Mouse (Mus musculus): ENCODE data around the gene Hmcn1.

The Hmcn1 gene

DNA sequence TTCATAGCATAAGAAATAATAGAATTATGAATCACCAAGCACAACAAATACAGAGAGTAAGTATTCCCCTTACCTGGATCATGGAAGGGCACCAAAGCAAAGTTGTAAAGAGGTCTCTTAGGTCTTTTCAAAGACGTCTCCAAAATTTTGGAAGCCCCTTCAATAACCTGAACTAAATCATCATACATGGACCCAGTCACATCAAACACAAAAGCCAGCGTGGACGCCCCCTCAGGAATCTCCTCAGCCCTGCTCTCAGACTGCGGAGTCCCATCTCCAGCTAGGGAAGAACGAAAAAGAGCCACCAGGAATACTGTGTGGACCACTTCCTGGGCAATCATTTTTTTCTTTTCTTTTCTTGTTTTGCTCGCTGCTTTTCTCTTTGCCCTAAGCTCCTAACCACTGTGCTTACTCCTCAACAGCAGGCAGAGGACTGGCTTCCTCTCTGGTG is 499 bp downstream of the Hmcn1 start:
- DNase-seq (ENCODE audit: low spot score): no peak

DNA sequence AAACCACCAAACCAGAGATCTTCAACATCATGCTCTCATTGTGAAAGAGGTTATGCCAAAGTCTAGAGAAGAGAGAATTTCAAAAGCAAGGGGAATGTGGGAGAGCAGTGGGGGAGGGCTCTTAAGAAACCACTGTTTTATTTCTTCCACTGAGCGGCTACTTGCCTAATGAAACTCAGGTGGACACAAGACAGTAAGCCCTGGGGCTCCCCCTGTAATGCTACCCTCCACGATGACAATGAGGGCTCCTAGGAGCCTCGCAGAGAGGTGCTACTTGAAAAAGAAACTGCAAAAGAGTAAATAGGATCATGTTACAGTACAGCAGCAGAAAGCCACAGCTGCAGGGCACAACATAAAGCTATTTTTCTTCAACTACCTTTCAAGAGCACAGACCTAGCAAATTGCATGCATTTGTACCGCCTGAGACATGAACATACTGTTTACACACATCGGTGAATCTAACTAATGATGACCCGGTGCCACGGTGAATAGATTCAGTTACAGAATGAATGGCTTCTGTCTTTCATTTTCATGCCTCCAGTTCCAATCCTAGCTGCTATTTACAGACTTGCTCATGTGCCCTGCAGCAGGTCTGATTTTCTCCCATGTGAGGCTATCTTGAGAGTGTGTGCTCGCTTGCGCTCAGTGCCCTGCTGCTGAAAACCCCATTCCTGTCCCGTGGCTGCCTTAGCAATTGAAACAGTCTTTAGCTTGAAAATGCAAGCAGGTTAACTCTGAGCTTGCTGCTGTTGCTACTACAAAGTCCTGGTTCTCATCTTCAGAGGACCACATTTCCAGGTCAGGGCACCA is 1.3 kb downstream of the Hmcn1 start:
- no peak for DNase-seq (ENCODE audit: low spot score)

DNA sequence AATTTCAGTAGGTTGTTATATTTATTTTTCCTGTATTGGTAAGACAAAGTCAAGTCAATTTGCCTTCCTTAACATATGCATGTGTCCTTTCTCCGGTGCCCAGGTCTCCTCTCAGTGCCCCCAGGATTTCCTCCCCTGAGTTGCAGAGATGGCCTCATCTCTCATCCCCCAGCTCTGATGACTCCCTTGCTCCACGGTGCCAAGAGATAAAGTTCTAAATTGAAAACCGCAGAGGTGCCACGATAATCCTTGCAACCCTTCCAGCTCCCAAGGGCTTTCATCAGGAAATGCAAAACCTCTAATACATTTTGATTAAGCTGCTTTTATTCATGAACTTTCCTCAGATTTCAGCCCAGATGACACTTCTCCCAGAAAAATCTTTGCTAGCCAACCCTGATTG is 8.3 kb downstream of the Hmcn1 start:
- no peak for DNase-seq (ENCODE audit: low spot score)

- DNase-seq (ENCODE audit: low spot score): no peak
These were observed 9.1 kb downstream of the Hmcn1 start for GRCm38 (mm10) chr1:150984092-150984503.

- no peak for DNase-seq (ENCODE audit: low spot score)
These were observed 14.6 kb downstream of the Hmcn1 start for GRCm38 (mm10) chr1:150978651-150979050.

- peak; percentile 2 for DNase-seq (ENCODE audit: low spot score)
These were observed 17.0 kb downstream of the Hmcn1 start for GRCm38 (mm10) chr1:150976263-150976662.

DNA sequence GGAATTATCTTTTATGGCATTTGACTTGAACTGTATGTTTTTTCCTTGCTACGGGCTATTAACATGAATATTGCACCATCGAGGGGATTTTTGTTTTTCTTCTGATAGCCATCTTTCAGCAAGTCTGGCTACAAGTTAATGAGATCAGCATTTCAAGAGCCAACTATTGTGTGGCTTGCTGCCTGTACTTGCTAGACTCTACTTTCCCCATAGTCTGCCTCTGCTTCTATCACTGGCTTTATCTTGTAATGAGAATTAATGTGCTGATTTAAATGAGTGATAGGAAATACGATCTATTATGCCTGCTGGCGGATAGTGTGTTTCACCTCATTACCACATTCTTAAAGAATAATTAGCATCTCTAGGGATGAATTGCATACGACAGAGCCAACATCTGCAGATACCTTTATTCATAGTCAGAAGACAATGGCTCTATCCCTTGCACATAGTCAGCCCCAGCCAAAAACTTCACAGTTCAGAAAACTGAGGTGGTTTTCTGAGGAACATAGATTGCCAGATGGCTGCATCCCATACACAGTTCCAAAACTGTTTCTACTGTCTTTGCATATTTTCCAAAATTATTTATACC is 33.7 kb downstream of the Hmcn1 start:
- no peak for DNase-seq (ENCODE audit: low spot score)

- DNase-seq (ENCODE audit: low spot score): no peak
These were observed 42.2 kb downstream of the Hmcn1 start for GRCm38 (mm10) chr1:150951004-150951403.

- DNase-seq (ENCODE audit: low spot score): no peak
These were observed 43.2 kb downstream of the Hmcn1 start for GRCm38 (mm10) chr1:150950046-150950445.

DNA sequence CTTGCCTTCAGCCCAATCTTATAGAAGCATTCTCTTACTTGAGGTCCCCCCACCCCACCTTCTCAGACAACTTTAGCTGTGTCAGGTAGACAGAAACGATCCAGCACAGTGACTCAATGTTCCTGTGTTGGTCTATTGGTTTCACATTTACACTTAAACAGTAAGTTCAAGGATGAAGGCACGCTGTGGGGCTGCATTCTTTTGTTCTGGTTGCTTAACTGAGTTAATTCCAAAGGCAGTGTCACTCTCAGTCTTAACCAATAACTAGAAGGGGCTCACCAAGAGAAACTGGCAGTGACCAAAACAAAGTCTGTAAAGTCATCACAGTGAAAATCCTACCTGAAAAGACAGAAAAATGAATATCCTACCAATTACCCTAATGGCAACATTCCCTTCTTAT is 44.3 kb downstream of the Hmcn1 start:
- no peak for DNase-seq (ENCODE audit: low spot score)

DNA sequence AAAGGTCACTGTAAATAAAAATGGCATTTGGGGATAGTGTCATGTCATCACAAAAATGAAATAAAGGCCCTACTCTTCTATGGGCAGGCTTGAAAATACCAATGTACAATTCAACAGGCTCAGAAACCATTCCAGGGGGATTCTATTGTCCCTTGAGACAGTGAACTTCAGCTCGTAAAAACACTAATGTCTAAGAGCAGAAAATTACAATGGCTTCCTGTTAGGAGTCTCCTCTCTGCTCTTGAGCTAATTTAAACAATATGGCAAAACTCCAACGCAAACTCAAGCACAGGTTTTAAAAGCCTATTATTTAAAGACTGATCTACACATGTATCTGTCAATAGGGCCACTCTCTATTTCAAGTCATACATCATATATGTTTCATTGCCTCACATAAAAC is 49.6 kb downstream of the Hmcn1 start:
- DNase-seq (ENCODE audit: low spot score): no peak

DNA sequence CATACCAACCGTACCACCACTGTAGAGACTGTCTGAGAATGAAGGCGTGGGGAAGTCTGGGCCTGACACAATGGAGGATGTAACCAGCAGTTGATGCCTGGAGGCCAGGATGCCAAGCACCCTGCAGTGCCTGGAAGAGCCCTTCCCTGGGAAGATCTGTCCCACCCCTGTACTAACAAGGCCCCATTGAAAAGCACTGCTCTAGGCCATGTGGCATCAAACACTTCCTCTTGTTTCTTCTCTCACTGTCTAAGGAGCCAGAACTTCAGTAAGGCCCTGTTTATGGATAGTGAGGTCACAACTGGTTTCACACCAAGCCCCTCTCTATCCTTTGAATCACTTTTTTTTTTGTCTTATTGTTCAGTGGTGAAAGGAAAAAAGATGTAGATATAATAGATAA is 51.1 kb downstream of the Hmcn1 start:
- DNase-seq (ENCODE audit: low spot score): no peak

DNA sequence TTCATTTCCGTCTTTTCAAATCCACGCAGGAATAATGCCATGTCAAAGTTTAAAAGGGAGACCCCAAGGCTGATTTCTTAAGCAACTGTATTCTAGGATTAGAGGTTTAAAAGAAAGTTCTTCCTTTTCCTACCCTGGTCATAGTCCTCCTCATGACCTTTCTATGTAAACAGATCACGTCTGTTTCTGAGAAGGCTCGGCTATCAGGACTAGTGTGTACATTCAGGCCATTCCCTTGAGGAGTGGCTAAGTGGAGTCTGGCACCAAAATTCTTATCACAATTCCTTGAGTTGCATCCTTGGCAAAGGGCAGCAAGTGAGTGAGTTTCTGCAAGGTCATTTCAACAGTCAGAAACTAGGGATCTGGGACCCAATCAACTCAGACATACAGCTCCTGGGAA is 56.4 kb downstream of the Hmcn1 start:
- DNase-seq (ENCODE audit: low spot score): no peak

DNA sequence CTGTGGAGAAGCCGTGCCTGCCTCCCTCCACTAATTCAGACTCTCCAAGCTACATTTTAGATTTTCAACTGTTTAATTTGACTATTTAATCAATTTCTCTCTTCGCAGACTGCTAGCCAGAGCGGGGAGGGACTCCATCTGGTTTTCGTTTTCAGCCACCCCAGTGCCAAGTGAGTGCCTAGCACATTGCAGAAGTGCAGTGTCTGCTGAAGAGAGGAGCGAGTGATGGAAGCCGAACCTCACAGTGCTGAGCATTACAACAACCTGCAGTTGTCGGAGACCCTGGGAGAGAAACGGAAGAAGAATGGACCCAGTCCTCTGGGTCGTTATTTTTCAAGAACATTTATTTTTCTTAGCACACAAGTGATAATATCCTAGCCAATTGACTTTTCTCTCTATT is 59.6 kb downstream of the Hmcn1 start:
- DNase-seq (ENCODE audit: low spot score): no peak

DNA sequence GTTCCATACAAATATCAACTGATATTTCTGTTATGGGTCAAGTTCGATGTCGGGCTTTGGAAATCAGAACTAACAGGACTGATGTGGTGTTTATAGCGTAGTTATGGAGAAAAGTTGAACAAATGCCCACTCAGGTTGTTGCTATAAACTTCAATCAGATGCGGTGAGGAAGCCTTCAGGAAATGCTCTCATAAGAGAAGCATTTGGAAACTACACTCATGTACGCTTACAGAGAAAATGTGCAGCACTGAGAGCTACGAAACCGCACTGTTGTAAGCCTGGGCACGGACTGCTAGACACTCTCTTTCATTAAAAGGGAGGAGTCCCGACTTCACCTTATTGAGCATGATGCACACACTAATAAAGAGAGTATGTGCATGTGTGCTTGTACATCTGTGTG is 72.4 kb downstream of the Hmcn1 start:
- DNase-seq (ENCODE audit: low spot score): no peak

GRCm38 (mm10) chr1:150920276-150920675 is 73.0 kb downstream of the Hmcn1 start:
- no peak for DNase-seq (ENCODE audit: low spot score)

DNA sequence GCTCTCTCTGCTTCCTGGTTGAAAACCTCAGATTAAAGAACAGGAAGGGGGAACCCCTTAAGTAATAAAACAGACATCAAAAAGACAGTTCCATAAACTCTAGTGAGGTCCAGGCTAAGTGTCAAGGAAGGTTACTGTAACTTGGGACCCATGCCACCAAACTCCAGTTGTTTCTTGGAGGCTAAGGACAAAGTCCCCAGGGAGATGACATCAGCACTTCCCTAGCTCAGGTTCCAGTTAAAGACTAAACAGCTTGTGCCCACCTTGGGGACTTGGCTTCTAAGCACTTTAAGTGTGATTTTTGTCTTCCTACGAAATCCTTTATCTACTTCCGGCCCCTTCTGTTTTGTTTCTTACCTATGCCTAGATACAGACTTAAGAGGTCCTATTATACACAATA is 78.3 kb downstream of the Hmcn1 start:
- no peak for DNase-seq (ENCODE audit: low spot score)

GRCm38 (mm10) chr1:150913586-150914136 is 79.6 kb downstream of the Hmcn1 start:
- no peak for DNase-seq (ENCODE audit: low spot score)

DNA sequence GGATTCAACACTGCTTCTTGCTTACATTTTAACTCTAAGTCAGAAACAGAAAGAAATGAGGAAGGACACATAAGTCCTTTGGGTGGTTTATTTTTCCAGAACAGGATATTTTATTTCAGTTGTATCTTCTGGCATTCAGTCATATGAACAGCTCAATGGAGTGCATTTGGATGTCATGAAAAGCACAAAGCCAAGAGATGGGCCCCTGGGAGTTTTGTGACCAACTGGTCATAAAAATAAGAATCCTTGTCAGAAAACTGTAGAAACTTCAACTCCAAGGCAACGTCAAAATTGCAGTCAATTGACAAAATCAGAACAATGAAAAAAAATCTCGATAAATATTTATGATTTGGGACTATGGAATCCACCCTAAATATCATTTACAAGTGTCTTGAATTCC is 83.6 kb downstream of the Hmcn1 start:
- DNase-seq (ENCODE audit: low spot score): no peak

GRCm38 (mm10) chr1:150893677-150894188 is 99.5 kb downstream of the Hmcn1 start:
- DNase-seq (ENCODE audit: low spot score): no peak

GRCm38 (mm10) chr1:150890017-150890416 is 103.2 kb downstream of the Hmcn1 start:
- DNase-seq (ENCODE audit: low spot score): no peak

DNA sequence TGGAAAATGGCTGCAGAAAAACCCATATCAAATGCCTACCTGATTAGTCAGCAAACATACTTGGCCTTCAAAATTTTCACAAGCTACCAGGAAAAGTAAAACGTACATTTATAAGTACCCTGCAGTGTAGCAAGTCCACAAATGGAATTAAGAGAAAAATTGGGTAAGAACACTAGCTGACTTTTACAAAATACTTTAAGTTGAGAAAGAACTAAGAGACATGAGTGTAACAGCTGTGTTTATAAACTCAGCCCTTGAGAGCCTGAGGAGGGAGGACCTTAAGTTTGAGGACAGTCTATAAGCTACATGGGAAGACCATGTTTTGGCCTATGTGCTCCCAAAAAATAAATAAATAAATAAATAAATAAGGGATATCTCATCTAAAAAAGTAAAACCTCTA is 107.0 kb downstream of the Hmcn1 start:
- DNase-seq (ENCODE audit: low spot score): no peak

DNA sequence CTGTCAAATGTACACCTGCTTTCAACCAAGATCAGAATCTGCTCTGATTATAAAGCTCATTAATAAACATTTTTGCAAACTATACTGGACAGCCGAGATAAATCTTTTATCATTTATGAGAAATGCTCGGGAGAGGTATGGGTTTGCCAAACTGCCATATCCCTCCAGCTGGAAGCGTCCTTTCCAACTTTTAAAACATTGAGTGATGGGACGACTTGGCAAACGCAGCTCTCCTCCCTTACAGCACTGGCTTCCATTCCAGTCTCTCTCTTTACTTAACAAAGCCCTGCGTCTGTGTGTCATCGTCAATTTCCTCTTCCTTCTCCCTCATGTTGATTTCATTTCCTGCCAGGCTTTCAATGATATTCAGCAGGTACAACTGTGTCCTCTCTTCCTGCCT is 114.8 kb downstream of the Hmcn1 start:
- no peak for DNase-seq (ENCODE audit: low spot score)

Data from left cerebral cortex, adult 11 months (tissue).